Mouse (Mus musculus): ENCODE results near the gene Ddx23. TPM values are rescaled to one million over a fixed set of nuclear protein-coding genes. Genes with fewer than 3 reads are reported as not detected.
A peak's percentile ranks its signal among the peaks of the same experiment; 100 is the strongest.

Gene Ddx23
- total RNA-seq, 2 experiments from 2014 or later, result 66.3 to 67.4 TPM

- Histone ChIP-seq H3K27ac (no peak overlapping the region), H3K4me3 (no peak overlapping the region)
- intact Hi-C loops (cut with DNase I), result no loop called here
- no peak for DNase-seq
- no peak for TF ChIP-seq CTCF (IDR thresholded peaks at IDR 0.05)
Observed at GRCm38 (mm10) chr15:98683746-98684145, 21.1 kb upstream of the Ddx23 start.

GRCm38 (mm10) chr15:98683177-98683576 is 20.5 kb upstream of the Ddx23 start:
- intact Hi-C loops (cut with DNase I), result no loop called here
- DNase-seq, result no peak
- TF ChIP-seq CTCF (IDR thresholded peaks at IDR 0.05), result no peak
- Histone ChIP-seq H3K27ac (no peak overlapping the region), H3K4me3 (no peak overlapping the region)

- intact Hi-C loops (cut with DNase I), result no loop called here
Observed at GRCm38 (mm10) chr15:98681633-98682032, 18.9 kb upstream of the Ddx23 start.

GRCm38 (mm10) chr15:98680660-98681059 is 18.0 kb upstream of the Ddx23 start:
- no peak overlapping the region for H3K27ac ChIP-seq
- no peak for TF ChIP-seq CTCF (IDR thresholded peaks at IDR 0.05)
- no peak overlapping the region for H3K4me3 ChIP-seq
- DNase-seq, result no peak
- intact Hi-C loops (cut with DNase I), result no loop called here

More at GRCm38 (mm10) chr15:98681633-98682032, 18.9 kb upstream of the Ddx23 start:
- TF ChIP-seq CTCF (IDR thresholded peaks at IDR 0.05), result no peak
- DNase-seq, result no peak
- no peak overlapping the region for H3K27ac ChIP-seq
- H3K4me3 ChIP-seq, result no peak overlapping the region

GRCm38 (mm10) chr15:98677977-98678376 is 15.3 kb upstream of the Ddx23 start:
- Histone ChIP-seq H3K27ac (peak overlapping the region; percentile 84), H3K4me3 (peak overlapping the region; percentile 84)
- DNase-seq, result peak; percentile 41
- intact Hi-C loops (cut with DNase I), result no loop called here
- TF ChIP-seq CTCF (IDR thresholded peaks at IDR 0.05), result no peak

DNA sequence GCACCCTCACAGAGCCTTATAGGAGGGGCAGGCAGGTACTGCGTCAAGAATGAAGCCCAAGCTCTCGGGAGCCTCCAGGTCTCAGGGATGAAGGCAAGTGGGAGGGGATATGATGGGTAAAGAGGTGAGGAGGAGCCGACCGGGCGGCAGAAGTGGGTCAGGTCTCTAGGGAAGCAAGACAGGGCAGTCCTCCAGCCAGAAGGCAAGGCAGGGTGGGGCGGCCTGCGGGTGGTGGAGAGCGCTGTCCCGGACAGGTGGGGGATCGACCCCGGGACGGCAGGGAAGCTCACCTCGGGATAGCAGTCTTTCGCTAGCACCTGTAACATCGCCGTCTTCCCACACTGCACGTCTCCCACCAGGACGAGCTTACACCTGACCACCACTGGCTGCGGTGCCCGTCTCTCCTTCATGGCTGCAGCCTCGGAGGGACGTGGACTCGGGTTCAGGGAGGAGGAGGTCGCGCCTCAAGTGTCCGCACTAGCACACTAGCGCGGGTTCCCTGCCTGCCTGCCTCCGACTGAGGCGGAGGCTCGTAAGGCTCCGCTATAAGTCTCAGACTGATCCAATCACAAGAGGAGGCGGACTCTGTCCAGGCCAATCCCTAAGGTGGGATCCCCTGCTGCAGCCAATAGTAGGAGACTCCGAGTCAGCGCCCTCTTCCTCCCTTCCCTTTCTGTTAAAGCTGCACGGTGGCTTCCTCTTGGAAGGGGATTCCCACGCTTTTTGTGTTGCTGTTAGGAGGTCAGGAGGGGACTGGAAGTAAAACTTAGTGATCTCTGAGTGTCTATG is 14.4 kb upstream of the Ddx23 start, which contains the start of gene Rnd1:
Rnd1 (minus strand) TSS at position 522 of the 789 bp plus-strand sequence.
- DNase-seq, result peak; percentile 89
- Histone ChIP-seq H3K4me3 (peak within 1 kb of the TSS; percentile 84), H3K27ac (peak within 1 kb of the TSS; percentile 84)
- no peak for TF ChIP-seq CTCF (IDR thresholded peaks at IDR 0.05)
- intact Hi-C loops (cut with DNase I), result no loop called here

- intact Hi-C loops (cut with DNase I), result no loop called here
- TF ChIP-seq CTCF (IDR thresholded peaks at IDR 0.05), result no peak
- Histone ChIP-seq H3K4me3 (peak overlapping the region; percentile 84), H3K27ac (peak overlapping the region; percentile 84)
- peak; percentile 31 for DNase-seq
Observed at GRCm38 (mm10) chr15:98676471-98676870, 13.8 kb upstream of the Ddx23 start.

- peak overlapping the region; percentile 84 for H3K4me3 ChIP-seq
- no peak overlapping the region for H3K27ac ChIP-seq
- intact Hi-C loops (cut with DNase I), result no loop called here
- no peak for TF ChIP-seq CTCF (IDR thresholded peaks at IDR 0.05)
- peak; percentile 15 for DNase-seq
Observed at GRCm38 (mm10) chr15:98675634-98676250, 13.0 kb upstream of the Ddx23 start.

GRCm38 (mm10) chr15:98674994-98675545 is 12.4 kb upstream of the Ddx23 start:
- TF ChIP-seq CTCF (IDR thresholded peaks at IDR 0.05), result no peak
- intact Hi-C loops (cut with DNase I), result no loop called here
- peak overlapping the region; percentile 84 for H3K4me3 ChIP-seq
- no peak overlapping the region for H3K27ac ChIP-seq
- DNase-seq, result no peak

DNA sequence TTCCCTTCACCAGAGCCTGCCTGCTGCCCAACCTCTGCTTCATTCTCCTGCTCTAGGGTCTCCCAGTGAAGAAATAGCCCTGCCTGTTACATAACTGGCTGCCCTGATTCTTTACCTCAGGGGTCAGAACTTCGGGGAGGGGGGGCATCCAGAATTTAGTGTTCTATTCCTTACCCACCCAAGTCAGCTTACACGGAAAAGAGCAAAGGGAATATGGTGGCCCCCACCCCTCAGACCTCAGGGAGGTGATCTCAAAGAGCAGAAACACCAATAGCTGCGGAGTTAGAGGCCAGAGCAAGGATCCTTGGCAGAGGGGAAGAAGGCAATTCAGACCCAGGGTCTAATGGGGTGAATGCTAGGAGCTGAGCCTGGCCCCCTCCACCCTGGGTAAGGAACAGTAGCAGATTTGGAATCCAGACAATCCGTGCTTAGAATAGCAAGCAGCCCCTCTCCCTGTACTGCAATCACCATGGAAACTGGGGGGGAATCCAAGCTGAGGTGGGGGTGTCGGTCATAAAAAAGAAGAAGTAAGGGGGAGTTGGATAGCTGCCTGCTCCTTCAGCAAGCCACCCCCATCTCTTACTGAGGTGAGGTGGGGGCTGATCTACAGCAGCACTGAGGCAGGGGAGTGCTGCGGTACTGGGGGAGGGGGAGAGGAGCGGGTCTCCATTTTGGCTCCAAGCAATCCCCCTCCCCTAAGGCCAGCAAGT is 11.7 kb upstream of the Ddx23 start:
- DNase-seq, result no peak
- no peak for TF ChIP-seq CTCF (IDR thresholded peaks at IDR 0.05)
- intact Hi-C loops (cut with DNase I), result no loop called here
- H3K27ac ChIP-seq, result no peak overlapping the region
- H3K4me3 ChIP-seq, result no peak overlapping the region

GRCm38 (mm10) chr15:98673732-98674131 is 11.0 kb upstream of the Ddx23 start:
- no peak overlapping the region for H3K27ac ChIP-seq
- no peak for DNase-seq
- H3K4me3 ChIP-seq, result no peak overlapping the region
- intact Hi-C loops (cut with DNase I), result no loop called here
- no peak for TF ChIP-seq CTCF (IDR thresholded peaks at IDR 0.05)

GRCm38 (mm10) chr15:98672592-98672991 is 9.9 kb upstream of the Ddx23 start:
- DNase-seq, result no peak
- H3K27ac ChIP-seq, result 0 out of 2 replicates have a peak overlapping the region, but pooled peaks have one; percentile 16
- no peak for TF ChIP-seq CTCF (IDR thresholded peaks at IDR 0.05)
- no peak overlapping the region for H3K4me3 ChIP-seq
- intact Hi-C loops (cut with DNase I), result no loop called here

Measured in gastrocnemius, adult 2 months (tissue).